ENCODE assay signal across 8 mouse cellular contexts in genomic region chr5:36396491-36397383, GRCm38 (mm10). TPM values are rescaled to one million over a fixed set of nuclear protein-coding genes. Genes with fewer than 3 reads are reported as not detected.
DNase-seq lines count a peak whose midpoint lies in the region; ATAC-seq and TF ChIP-seq lines count a peak whose summit lies in the region.

No protein-coding gene starts in this region.

- H3K9me3 ChIP-seq in forebrain, embryonic 11.5 days (ENCODE audit: control insufficient read depth, low read length), result no peaks in the 10 kb centered on the region
- no peaks in the 10 kb centered on the region for H3K9me3 ChIP-seq in limb, embryonic 14.5 days (ENCODE audit: control insufficient read depth, low read length)
- no peaks in the 10 kb centered on the region for H3K9me3 ChIP-seq in neural tube, embryonic 15.5 days (replicated peaks)

- peak; percentile 43 for DNase-seq in lung, adult 2 months
- DNase-seq in lung, postnatal 14 days, result no peak
- peak; percentile 64 for DNase-seq in forebrain, embryonic 11.5 days (ENCODE audit: low spot score)
- no peak for DNase-seq in limb, embryonic 14.5 days (ENCODE audit: low spot score)
- no peak for DNase-seq in T-cell, adult 2 months (ENCODE audit: low spot score)
- DNase-seq in adrenal gland, postnatal 14 days, result no peak
- DNase-seq in left cerebral cortex, postnatal 10 days (ENCODE audit: extremely low spot score in 1 of 2, low spot score in 2 of 2), result no peak

- no peak overlapping the region for H3K27ac ChIP-seq in forebrain, embryonic 11.5 days (ENCODE audit: low read depth, low read length)
- H3K27ac ChIP-seq in limb, embryonic 14.5 days (replicated peaks; ENCODE audit: low read depth, low read length), result no peak overlapping the region
- H3K27ac ChIP-seq in neural tube, embryonic 15.5 days (replicated peaks), result 0 out of 2 replicates have a peak overlapping the region, but pooled peaks have one; percentile 35

- peak overlapping the region; percentile 12 for H3K4me3 ChIP-seq in lung, adult 2 months (replicated peaks; ENCODE audit: extremely low read depth, low read depth, low read length)
- H3K4me3 ChIP-seq in forebrain, embryonic 11.5 days (ENCODE audit: low read depth, low read length), result peak overlapping the region; percentile 67
- H3K4me3 ChIP-seq in limb, embryonic 14.5 days (replicated peaks; ENCODE audit: low read length), result peak overlapping the region; percentile 85
- peak overlapping the region; percentile 62 for H3K4me3 ChIP-seq in neural tube, embryonic 15.5 days (replicated peaks)

- ATAC-seq in forebrain, embryonic 11.5 days (replicated peaks; ENCODE audit: low FRiP score), result no peak
- ATAC-seq in limb, embryonic 14.5 days (ENCODE audit: low FRiP score, low read depth), result peak; percentile 28; the same call in 1 of the 2 replicates
- ATAC-seq in neural tube, embryonic 15.5 days (ENCODE audit: low FRiP score), result no peak

- 5% methylated on average over 18 of the region's 18 CpGs for WGBS in lung, adult 2 months
- 4% methylated on average over 18 of the region's 18 CpGs for WGBS in forebrain, embryonic 11.5 days
- 4% methylated on average over 18 of the region's 18 CpGs for WGBS in limb, embryonic 14.5 days
- 7% methylated on average over 18 of the region's 18 CpGs for WGBS in neural tube, embryonic 15.5 days

- no peaks in the 10 kb centered on the region for H3K36me3 ChIP-seq in forebrain, embryonic 11.5 days (ENCODE audit: control insufficient read depth, insufficient read depth, low read length)
- no peaks in the 10 kb centered on the region for H3K36me3 ChIP-seq in limb, embryonic 14.5 days (ENCODE audit: control insufficient read depth, insufficient read depth, low read length)
- H3K36me3 ChIP-seq in neural tube, embryonic 15.5 days, result no peaks in the 10 kb centered on the region

- TF ChIP-seq POLR2A in lung, adult 2 months (IDR thresholded peaks at IDR 0.05; ENCODE audit: borderline replicate concordance, extremely low read depth, low read depth, low read length), result no peak
- TF ChIP-seq POLR2A in limb, embryonic 14.5 days (IDR thresholded peaks at IDR 0.05; ENCODE audit: borderline replicate concordance, extremely low read depth, insufficient read depth, insufficient read length), result no peak

- TF ChIP-seq CTCF in lung, adult 2 months (IDR thresholded peaks at IDR 0.05; ENCODE audit: insufficient read depth, low read length), result no peak

- H3K4me2 ChIP-seq in forebrain, embryonic 11.5 days (ENCODE audit: low read depth, low read length, severe bottlenecking), result peak overlapping the region; percentile 100
- peak overlapping the region; percentile 99 for H3K4me2 ChIP-seq in limb, embryonic 14.5 days (replicated peaks; ENCODE audit: low read depth, low read length, severe bottlenecking)
- peak overlapping the region; percentile 90 for H3K4me2 ChIP-seq in neural tube, embryonic 15.5 days

- H3K4me1 ChIP-seq in lung, adult 2 months (ENCODE audit: control insufficient read depth, insufficient read depth, low read length), result no peaks in the 10 kb centered on the region
- peaks cover 11% of the 10 kb centered on the region for H3K4me1 ChIP-seq in forebrain, embryonic 11.5 days (replicated peaks; ENCODE audit: control insufficient read depth, insufficient read depth, low read length)
- peaks cover 17% of the 10 kb centered on the region for H3K4me1 ChIP-seq in limb, embryonic 14.5 days (ENCODE audit: control insufficient read depth, insufficient read depth, low read length)
- H3K4me1 ChIP-seq in neural tube, embryonic 15.5 days, result peaks cover 54% of the 10 kb centered on the region

- peaks cover 5% of the 10 kb centered on the region for H3K27me3 ChIP-seq in forebrain, embryonic 11.5 days (ENCODE audit: control insufficient read depth, insufficient read depth, low read length)
- no peaks in the 10 kb centered on the region for H3K27me3 ChIP-seq in limb, embryonic 14.5 days (ENCODE audit: control insufficient read depth, insufficient read depth, low read length)
- peaks cover 18% of the 10 kb centered on the region for H3K27me3 ChIP-seq in neural tube, embryonic 15.5 days (replicated peaks)

- intact Hi-C loops in left cerebral cortex, postnatal 10 days (cut with DNase I), result loop anchor here (2.0 to 10.0 kb wide), 4 partner anchors 74 to 409 kb away; no protein-coding TSS in a partner anchor

- H3K9ac ChIP-seq in forebrain, embryonic 11.5 days (ENCODE audit: low read length), result peak overlapping the region; percentile 84
- peak overlapping the region; percentile 81 for H3K9ac ChIP-seq in limb, embryonic 14.5 days (ENCODE audit: low read depth, low read length, severe bottlenecking)
- H3K9ac ChIP-seq in neural tube, embryonic 15.5 days (replicated peaks), result peak overlapping the region; percentile 82

RNA-seq across cellular contexts. Expression of gene Sorcs2, which starts 1.2 kb away (rescaled TPM):
- polyA plus RNA-seq in lung, adult 2 months (2012; rRNA removed), result 17.5 and 19.3 TPM in 2 replicates
- polyA plus RNA-seq in forebrain, embryonic 11.5 days (2014; fragmentation: Nextera tagmentation; extraction: Ambion mirVana), result 6.4 and 7.8 TPM in 2 replicates
- polyA plus RNA-seq in limb, embryonic 14.5 days (2012; rRNA removed), result 34.4 and 43.6 TPM in 2 replicates
- polyA plus RNA-seq in limb, embryonic 14.5 days (2014; fragmentation: Nextera tagmentation; extraction: Ambion mirVana), result 25.4 and 26.8 TPM in 2 replicates
- polyA plus RNA-seq in neural tube, embryonic 15.5 days (2015; fragmentation: Nextera tagmentation; extraction: Ambion mirVana), result 14.2 and 14.8 TPM in 2 replicates
- 10.1 and 10.3 TPM in 2 replicates for total RNA-seq in adrenal gland, postnatal 14 days (2021)
- total RNA-seq in left cerebral cortex, postnatal 10 days (2021), result 10 to 100 TPM; 58.4 to 58.7 TPM

Comparison
In these comparisons a context has a peak if more than half of its experiments do, and no peak if none do; other contexts are left out.
1. DNase-seq: peak in lung, adult 2 months (single experiment) and forebrain, embryonic 11.5 days (single experiment); none in lung, postnatal 14 days (single experiment), limb, embryonic 14.5 days (single experiment), T-cell, adult 2 months (single experiment), adrenal gland, postnatal 14 days (single experiment) and left cerebral cortex, postnatal 10 days (0 of 2).
2. H3K4me3 ChIP-seq: peak in every context shown above with its lines; median percentile 85 in limb, embryonic 14.5 days; 67 in forebrain, embryonic 11.5 days; 62 in neural tube, embryonic 15.5 days; 12 in lung, adult 2 months.
3. Peak in every context shown above with its lines, with median percentiles within 50 percentile points of each other: H3K4me2 ChIP-seq and H3K9ac ChIP-seq.